Mouse (Mus musculus): ENCODE measurements at regions not wholly inside any gene's neighbourhood (a gene's known extent, or its start where the extent isn't known, plus 50 kb on each side); places are given as distances from the start of the nearest gene placed in this dataset.

GRCm38 (mm10) chr13:48003126-48003525 lies 257.9 kb upstream of the Id4 start:
- no peak for DNase-seq

GRCm38 (mm10) chr13:48013336-48013750 lies 247.7 kb upstream of the Id4 start:
- no peak for DNase-seq

- no peak for DNase-seq
Observed at GRCm38 (mm10) chr13:48015296-48015695, 245.7 kb upstream of the Id4 start.

GRCm38 (mm10) chr13:48016051-48016450 lies 245.0 kb upstream of the Id4 start:
- no peak for DNase-seq

- DNase-seq, result no peak
Observed at GRCm38 (mm10) chr13:48016606-48017005, 244.4 kb upstream of the Id4 start.

- DNase-seq, result no peak
Observed at GRCm38 (mm10) chr13:48017649-48018048, 243.4 kb upstream of the Id4 start.

- no peak for DNase-seq
Observed at GRCm38 (mm10) chr13:48018606-48019005, 242.4 kb upstream of the Id4 start.

GRCm38 (mm10) chr13:48022958-48023615 lies 237.9 kb upstream of the Id4 start:
- DNase-seq, result no peak

- DNase-seq, result peak; percentile 84
Observed at GRCm38 (mm10) chr13:48027775-48028489, 233.1 kb upstream of the Id4 start.

GRCm38 (mm10) chr13:48031491-48031890 lies 229.5 kb upstream of the Id4 start:
- DNase-seq, result no peak

- no peak for DNase-seq
Observed at GRCm38 (mm10) chr13:48042172-48042571, 218.9 kb upstream of the Id4 start.

GRCm38 (mm10) chr13:48042572-48042971 lies 218.5 kb upstream of the Id4 start:
- DNase-seq, result no peak

- DNase-seq, result no peak
Observed at GRCm38 (mm10) chr13:48046201-48046750, 214.8 kb upstream of the Id4 start.

GRCm38 (mm10) chr13:48049796-48050195 lies 211.2 kb upstream of the Id4 start:
- DNase-seq, result no peak

- DNase-seq, result no peak
Observed at GRCm38 (mm10) chr13:48074630-48075029, 186.4 kb upstream of the Id4 start.

- no peak for DNase-seq
Observed at GRCm38 (mm10) chr13:48075315-48075714, 185.7 kb upstream of the Id4 start.

- no peak for DNase-seq
Observed at GRCm38 (mm10) chr13:48078214-48078613, 182.8 kb upstream of the Id4 start.

GRCm38 (mm10) chr13:48083294-48083693 lies 177.7 kb upstream of the Id4 start:
- DNase-seq, result no peak

- DNase-seq, result no peak
Observed at GRCm38 (mm10) chr13:48083807-48084206, 177.2 kb upstream of the Id4 start.

- no peak for DNase-seq
Observed at GRCm38 (mm10) chr13:48094275-48095035, 166.6 kb upstream of the Id4 start.

- DNase-seq, result no peak
Observed at GRCm38 (mm10) chr13:48102156-48102555, 158.9 kb upstream of the Id4 start.

- no peak for DNase-seq
Observed at GRCm38 (mm10) chr13:48102576-48102975, 158.5 kb upstream of the Id4 start.

GRCm38 (mm10) chr13:48104766-48105165 lies 156.3 kb upstream of the Id4 start:
- DNase-seq, result no peak

GRCm38 (mm10) chr13:48106946-48107345 lies 154.1 kb upstream of the Id4 start:
- DNase-seq, result no peak
